Mouse (Mus musculus) thymus, adult 18-20 months (tissue): ENCODE measurements at regions not wholly inside any gene's neighbourhood (a gene's known extent, or its start where the extent isn't known, plus 50 kb on each side); places are given as distances from the start of the nearest gene placed in this dataset.

Experiments used
- DNase-seq, 2 experiments: peaks; one replicate each; pipeline ENCODE4 v3.0.0; 2022; ENCODE audit warnings: mixed read lengths in 2 of 2

GRCm38 (mm10) chr2:167752805-167753556 is 63.4 kb upstream of the Tmem189 start:
- no peak for DNase-seq

- no peak for DNase-seq
Observed at GRCm38 (mm10) chr2:167751585-167751984, 62.0 kb upstream of the Tmem189 start.

GRCm38 (mm10) chr2:167748297-167748696 is 58.7 kb upstream of the Tmem189 start:
- no peak for DNase-seq

- DNase-seq = no peak
Observed at GRCm38 (mm10) chr2:167747164-167747843, 57.7 kb upstream of the Tmem189 start.

GRCm38 (mm10) chr2:167746344-167746743 is 56.7 kb upstream of the Tmem189 start:
- DNase-seq = no peak

GRCm38 (mm10) chr2:167745409-167745808 is 55.8 kb upstream of the Tmem189 start:
- no peak for DNase-seq

GRCm38 (mm10) chr2:167744080-167744479 is 54.5 kb upstream of the Tmem189 start:
- no peak for DNase-seq

- DNase-seq = no peak
Observed at GRCm38 (mm10) chr2:167742479-167742878, 52.9 kb upstream of the Tmem189 start.

GRCm38 (mm10) chr2:167740516-167741189 is 51.0 kb upstream of the Tmem189 start:
- DNase-seq = no peak
